Mouse (Mus musculus): ENCODE measurements around the gene Blzf1.

The Blzf1 gene

DNA sequence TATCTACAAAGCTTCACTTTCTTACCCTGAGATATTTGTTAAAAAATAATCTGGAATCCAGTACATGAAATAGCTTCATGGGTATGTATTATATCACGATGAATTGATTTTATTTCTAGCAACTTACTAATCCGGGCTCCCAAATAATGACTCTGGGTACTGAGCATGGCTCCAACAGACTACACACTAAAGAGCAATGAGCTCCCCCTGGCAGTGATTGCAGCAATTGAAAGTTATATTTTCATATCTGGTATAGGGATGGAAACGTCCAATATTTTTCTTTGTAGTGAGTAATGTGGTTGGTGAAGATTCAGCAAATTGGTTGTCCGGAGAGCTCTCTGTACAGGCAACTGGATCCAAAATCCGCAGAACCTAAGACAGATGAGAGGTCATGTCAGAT, 15.2 kb downstream of the Blzf1 start:
- DNase-seq: no peak

DNA sequence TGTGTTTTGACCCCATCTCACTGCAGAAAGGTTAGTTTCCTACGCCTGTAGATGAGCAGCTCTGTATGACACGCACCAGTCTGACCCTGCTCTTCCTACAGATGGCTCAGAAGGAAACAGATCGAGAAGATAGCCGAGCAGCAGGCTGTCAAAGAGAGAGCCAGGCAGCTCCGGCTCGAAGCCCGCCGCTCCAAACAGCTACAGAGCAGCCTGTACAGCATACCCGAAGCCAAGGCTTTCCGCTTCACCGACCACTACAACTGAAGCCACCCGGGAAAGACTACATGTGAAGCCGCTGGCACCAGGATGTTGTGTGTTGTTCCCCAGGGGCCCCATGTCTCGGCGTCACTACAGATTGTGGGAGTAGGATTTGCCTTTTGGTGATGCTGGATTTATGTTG, 19.9 kb downstream of the Blzf1 start:
- DNase-seq: peak; percentile 76

DNA sequence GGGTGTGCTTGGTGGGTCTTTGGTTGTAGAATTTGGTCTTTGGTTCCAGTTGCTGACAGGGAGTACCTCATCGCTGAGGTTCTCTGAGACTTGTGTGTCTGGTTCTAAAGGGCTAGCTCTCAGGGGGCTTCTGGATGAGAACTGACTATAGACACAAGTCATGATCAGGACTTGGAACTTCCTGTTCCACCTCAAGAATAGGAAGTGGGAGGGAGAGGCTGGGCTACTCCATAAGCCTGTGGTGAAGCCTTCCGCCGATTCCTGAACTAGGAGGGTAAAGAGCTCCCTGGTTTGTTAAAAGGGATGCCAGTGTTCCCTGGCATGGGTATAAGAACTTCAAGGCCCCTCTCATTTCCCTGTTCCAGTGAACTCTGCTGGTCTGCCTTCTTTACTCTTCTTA, 23.3 kb downstream of the Blzf1 start:
- DNase-seq: no peak

DNA sequence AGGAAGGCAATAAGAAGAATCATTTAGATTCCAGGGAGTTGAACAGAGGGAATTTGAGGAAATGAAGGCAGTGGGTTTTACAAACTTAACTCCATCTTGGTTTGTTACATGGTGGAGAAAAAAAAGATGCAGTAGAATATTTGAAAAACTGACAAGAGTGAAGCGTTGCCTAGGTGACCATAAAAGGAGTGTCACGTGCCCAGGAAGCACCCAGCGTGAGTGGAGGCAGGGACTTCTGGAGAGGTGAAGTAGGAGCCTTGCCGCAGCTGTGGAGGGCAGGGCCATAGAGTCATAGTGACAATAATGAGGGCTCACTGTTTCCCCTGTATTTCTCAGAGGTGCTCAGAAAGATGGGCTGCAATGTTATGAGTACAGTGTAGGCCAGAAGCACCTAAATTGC, 28.0 kb downstream of the Blzf1 start:
- no peak for DNase-seq

DNA sequence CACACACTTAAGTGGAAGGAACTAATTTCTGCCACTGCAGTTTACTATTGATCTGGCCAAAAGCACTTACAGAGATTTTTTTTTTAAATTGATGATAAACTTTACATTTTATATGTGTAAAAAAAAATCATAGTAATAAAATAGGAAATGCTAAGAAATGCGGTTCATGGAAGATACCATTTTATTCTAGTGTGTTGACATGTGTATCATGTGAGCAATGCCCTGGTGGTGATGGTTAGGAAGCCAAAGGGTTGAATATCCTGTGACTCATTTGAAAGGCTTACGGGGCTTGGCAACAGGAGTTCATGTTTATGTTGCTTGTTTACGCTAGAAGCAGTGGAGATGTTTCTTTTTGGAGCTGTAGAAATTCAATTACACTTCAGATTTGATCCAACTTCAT, 30.7 kb downstream of the Blzf1 start:
- DNase-seq: no peak

DNA sequence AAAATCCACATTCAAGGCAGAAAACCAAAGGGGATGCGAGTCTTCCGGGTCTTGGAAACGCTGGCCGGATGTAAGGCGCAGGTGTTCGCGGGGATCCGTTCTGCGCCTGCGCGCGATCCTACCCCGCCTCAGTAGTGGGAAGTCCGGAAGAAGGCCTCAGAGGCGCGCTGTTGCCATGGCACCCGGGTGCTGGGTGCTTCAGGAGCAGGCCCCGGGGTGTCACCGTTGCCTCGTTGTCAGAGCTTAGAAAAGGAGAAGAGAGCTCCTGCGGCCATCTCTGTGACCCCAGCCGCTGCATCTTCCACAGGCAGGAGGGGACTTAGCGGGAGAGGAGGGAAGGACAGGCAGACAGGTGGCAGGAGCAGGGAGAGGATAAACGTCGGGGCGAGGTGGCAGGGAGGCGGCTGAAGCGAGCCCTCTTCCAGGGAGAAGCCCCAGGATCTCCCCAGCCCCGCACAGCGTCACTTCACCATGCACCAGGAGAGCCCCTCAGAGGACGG, 31.8 kb downstream of the Blzf1 start, which contains the start of gene Ccdc181:
Ccdc181 (plus strand) TSS at position 131 of the 500 bp plus-strand sequence.
- peak; percentile 96 for DNase-seq

DNA sequence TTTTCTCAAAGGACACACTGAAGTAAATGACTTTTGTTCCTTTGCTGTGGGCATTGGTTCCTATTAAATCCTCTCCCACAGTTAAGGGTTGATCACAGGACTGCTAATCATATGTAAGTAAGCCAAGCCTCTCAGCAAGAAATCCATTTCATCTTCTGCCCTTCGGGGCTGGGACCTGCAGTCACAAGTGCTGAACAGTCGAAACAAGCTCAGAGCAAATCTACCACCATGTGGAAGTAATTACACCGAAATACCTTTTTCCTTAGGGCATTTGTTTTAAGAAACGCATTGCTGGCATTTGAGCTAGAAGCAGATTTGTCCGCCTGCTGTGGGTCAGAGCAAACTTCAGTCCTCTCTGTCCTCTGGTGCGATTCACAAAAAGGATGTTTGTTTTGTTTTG, 33.6 kb downstream of the Blzf1 start:
- no peak for DNase-seq

DNA sequence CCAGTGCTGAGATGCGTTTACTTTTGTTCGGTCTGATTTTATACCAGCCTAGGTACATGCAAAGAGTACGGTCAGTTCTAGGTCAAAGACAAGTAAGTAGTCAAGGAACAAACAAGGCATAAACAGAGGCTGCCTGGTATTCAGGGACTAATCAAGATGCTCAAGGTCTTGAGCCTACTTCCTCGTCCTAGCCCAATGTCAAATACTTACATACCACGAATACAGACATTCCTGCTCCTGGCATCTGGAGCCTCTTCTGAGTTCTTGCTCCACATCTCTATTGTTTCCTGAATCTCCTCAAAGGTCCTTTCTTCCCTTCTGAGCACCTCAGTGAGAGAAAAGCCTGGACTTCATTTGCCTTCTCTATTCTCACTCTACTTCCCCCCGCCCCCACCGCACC, 36.3 kb downstream of the Blzf1 start:
- no peak for DNase-seq

DNA sequence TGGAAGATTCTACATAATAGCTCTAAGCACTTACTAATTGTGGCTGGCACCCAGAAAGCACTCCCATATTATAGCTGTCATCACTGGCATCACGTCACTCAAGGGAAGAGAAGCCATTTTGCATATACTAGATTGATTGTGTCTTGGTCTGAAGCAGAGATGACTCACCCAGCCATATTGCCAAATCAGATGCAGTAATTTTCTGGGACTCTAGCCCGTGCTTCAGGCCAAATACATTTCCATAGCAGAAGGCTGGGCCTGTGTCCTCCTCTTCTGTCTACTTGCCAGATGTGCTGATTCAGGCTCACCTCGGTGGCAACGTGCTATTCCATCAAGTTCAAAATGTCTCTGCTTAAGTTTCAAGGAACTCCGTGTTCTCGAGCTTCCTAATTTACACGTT, 45.7 kb downstream of the Blzf1 start:
- no peak for DNase-seq

DNA sequence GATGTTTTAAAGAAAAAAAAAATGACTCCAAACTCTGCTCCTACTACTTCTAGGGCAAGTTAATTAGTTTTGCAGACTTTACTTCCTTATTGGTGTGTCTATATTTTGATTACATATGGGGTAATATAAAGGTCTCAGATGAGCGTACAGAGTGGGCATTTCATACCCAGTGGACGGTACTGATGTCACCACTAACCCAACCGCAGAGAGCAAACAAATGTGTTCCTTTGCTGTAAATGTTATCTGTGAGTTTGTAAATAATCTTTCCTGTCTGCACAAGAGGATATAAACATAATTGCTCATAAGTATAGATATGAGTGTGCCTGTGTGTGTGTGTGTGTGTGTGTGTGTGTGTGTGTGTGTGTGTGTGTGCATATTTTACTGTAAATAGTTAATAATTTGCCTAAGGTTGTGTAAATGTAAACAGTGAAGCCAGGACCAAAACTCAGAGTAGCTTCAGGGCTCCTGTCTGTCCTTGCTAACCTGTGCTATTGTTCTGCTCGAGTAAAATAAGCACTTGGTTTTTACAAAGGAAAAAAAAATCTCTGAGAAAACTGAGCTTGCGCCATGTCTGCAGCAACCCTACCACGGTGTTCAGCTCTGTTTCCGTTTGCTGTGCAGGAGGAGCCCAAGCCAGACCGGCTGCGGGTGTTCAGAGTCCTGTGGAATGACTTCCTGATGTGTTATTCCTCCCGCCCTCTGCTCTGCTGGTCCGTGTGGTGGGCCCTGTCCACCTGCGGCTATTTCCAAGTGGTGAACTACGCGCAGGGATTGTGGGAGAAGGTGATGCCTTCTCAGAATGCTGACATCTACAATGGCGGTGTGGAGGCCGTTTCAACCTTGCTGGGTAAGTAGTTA, 46.9 kb downstream of the Blzf1 start:
- DNase-seq: no peak

DNA sequence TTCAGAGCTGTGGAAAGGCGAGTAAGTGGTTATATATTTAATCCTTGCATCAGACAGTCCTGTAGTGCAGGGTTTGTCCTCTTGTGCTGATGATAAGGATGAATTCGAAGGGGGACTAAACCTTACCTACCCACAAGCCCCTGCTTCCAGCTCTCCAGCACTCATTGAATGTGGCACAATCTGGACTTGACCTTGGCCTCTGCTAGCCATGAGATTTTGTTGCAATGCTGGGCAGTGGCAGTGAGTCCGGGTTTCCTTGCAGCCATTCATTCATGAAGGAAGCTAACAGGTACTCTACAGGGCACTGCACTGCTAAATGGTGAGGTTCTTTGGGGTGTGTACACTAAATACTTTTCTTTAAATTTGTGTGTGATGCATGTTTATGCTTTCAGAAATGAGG, 52.5 kb downstream of the Blzf1 start:
- no peak for DNase-seq

DNA sequence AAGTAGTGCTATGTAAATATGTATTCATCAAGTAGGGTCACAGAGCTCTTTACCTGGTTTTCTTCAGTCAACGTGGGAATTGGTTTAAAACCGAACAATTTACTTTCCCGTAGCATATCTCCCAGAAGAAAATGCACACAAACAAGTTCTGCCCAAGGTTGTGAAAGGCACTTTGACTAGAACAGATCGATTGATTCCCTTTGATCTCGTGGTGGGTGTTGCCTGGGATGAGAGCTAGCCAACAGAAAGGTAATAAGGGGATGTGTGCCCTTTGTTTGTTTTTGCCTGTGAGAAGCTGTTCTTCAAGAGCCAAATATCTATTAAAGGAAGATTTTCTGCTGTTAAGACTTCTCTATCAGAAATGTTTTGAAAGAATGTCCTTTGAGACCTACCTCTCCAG, 54.7 kb downstream of the Blzf1 start:
- DNase-seq: no peak

DNA sequence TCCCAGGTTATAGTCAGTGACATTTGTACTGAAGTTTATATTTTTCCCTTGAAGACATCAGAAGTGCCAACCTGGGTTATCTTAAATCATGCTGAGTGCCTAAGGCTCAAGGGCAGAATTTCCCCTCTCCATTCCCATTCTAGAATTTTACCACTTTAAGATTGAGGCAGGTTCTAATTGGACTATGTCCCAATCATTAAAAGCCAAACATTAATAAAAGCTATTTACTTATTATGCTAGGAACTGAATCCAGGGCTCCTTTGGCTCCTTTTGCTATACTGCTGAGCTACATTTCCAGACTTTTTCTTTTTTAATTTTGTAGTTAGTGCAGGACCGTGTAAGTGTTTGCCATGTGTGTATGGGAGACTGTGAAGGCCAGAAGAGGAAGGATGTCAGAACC, 55.9 kb downstream of the Blzf1 start:
- DNase-seq: no peak

DNA sequence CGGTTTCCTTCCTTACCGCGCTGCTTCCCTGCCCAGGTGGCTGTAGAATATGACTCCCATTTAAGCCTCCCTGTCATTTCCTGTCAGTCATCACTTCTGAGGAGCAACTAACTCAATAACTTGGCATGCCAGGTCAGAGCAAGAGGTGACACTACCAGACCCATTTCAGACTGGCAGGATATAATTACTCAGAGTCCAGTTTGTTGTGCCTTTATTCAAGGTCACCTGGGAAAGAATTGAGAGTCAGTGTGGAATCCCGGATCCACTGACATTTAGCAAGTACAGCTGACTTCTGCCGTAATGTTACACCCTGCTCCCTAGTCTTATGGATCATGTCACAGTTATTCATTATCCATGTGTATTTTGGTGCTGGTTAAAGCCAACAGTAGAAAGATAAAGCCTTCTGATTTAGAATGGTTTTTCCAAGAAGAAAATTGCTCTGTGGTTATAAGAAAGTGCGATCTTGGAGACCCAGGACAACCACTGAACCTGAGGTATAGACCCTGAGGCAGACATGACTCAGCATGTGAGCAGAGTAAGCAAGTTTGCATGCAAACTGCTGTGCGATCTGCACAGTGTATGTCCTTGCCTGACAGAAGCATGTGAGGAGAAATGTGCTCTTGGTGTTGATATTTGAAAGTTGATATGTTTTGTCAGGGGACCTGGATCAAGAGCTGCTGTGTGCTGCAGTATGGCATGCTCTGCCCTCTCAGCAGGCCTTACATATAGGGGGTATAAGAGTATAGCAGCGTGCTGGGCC, 56.7 kb downstream of the Blzf1 start:
- no peak for DNase-seq

DNA sequence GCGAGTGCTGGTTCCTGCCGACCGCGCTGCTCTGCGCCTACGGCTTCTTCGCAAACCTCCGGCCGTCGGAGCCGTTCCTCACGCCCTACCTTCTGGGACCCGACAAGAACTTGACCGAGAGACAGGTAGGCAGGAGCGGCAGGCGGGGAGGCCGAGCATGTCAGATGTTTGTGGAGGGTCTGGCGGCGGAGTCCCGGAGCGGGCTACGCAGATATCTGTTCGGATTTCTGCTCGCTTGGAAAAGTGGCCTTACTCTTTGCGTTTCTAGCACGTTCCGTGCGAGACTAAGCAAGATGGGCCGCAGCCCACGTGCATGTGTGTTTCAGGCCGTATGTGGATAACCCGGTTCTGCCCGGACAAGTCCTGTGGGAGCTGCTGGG, 58.0 kb downstream of the Blzf1 start:
- DNase-seq: no peak

DNA sequence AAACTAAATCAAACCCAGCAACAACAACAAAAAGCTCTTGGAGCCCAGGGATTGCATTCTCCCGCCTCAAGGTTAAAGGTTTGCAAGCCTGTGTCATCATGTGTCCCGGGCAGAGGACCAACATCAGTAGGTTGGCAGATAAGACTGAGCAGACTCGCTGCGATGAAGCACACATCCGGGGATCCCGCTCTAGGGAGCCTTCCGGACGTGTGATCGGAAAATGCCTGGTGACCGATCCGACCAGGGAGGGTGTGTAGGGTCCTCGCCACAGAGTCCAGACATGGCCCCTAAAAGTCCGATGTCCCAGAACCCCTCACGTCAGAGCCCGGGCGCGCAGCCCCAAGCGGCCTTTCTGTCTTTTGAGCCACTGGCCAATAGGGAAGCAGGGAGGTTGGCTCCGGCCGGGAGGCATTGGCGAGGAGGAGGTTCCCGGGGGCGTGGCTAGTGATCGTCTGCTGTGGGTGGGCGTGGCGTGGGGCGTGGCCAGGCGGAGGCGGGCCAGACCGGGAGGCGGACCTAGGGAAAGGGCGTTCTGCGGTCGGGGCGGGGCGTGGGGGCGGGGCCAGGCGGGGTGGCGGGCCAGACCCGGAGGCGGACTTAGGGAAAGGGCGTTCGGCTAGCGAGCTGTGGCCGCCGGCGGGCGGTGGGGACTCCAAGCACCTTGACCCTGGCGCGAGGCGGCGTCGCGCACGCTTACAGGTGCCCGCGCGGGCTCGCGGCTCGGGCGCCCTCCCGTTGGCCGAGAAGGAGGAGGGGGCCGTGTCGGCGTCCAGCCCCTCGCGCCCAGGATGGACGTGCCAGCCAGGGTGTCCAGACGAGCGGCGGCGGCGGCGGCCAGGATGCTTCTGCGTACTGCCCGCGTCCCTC, 58.6 kb downstream of the Blzf1 start, which contains the start of gene Slc19a2:
Slc19a2 (plus strand) TSS at position 582 of the 867 bp plus-strand sequence.
- DNase-seq: peak; percentile 98

DNA sequence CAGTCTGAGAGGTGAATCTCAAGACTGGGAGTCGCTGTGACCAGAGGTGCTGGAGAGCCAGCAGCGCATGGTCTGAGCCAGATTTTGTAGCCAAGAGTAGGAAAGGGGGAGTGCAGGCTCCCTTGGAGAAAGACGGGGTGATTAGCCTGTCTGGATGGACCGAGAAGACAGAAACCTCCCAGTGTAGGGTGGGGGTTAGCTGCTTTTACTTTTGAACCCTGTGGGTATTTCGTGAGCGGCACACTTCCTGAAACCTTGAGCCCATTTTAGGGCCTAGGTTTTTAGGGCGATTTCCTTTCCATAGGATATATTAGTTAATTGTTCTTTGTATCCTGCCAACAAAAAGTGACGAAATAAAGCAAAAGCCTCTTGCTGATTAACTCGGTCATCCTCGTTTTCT, 59.3 kb downstream of the Blzf1 start:
- peak; percentile 43 for DNase-seq

DNA sequence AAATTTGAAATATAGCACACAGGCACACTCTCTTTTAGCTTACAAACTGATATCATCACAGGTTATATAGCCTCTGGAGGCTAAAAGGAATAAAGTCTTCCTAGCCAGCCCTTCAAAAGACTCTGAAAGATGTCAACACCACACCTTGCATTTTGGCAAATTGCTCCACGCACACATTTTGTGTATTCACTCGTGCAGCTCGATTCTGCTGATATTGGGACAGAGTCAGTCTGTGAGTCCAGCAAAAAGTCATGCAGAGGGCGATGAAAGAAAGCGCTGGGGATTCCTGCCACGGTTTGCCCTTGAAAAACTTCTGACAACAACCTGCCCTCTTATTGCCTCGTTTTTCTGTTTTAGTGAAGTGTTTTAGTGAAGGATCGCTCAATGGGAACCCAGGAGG, 59.8 kb downstream of the Blzf1 start:
- peak; percentile 12 for DNase-seq

DNA sequence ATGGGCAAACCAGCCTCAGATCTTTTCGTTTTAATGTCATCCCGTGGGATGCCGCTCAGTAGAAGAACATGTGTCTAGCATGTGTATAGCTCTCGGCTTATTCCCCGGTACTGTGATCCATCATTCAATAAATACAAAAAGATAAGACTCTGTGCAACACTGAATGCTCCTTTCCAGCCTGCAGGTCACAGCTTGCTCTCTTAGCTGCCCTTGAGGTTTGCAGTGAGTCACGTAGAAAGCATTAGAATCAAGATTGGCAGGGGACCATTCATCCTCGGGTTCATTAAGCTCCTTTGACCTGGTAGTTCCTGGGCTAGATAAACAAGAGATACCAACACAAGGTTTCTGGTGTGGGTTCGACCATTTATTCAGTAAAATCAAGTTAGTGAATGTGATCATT, 64.5 kb downstream of the Blzf1 start:
- DNase-seq: no peak

DNA sequence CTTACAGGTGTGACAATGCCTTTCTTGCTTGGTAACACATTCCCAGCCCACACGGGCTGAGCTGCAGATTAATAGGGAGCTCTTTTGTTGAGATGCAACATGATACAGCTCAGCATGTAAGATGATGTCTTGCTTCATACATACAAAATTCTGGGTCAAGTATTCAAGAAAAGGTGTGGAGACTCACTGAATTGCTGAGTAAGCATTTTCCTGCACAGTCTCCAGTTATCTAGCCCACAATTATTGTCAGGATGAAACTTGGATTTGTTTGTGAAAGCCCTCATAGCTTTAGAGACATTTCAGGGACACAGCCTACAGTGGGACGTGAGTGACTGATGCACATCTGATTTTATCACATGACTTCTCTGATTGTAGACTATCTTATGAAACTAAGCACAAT, 65.8 kb downstream of the Blzf1 start:
- DNase-seq: no peak
